Mouse (Mus musculus) spleen, adult 2 months (tissue): ENCODE measurements around the gene Rhou. TPM values are rescaled to one million over a fixed set of nuclear protein-coding genes. Genes with fewer than 3 reads are reported as not detected.
"Not testable (repeated sequence)": the region's sequence is repeated elsewhere in the genome, so short reads cannot be mapped to it uniquely, and the experiment has no call there.

Experiments
- DNase-seq, 2 experiments: peaks; one replicate each; pipeline versions ENCODE4 v3.0.0 to v3.0.0-alpha.2; 2012 to 2021; ENCODE audit warnings: low spot score in 2 of 2, low read depth in 1 of 2
- H3K27ac ChIP-seq: fragments of 200-500 bp; 2 replicates; pipeline ENCODE4 v1.5.1; 2012; ENCODE audit warnings: low read length, inconsistent platforms; ENCODE audit not compliant: insufficient read depth
- H3K27me3 ChIP-seq: fragments of 200-500 bp; 2 replicates; pipeline ENCODE4 v1.6.1; 2012; ENCODE audit warnings: mild to moderate bottlenecking, moderate library complexity, low read length, inconsistent platforms; ENCODE audit not compliant: control insufficient read depth, insufficient read depth
- H3K36me3 ChIP-seq: fragments of 200-500 bp; 2 replicates; pipeline ENCODE4 v1.6.1; 2012; ENCODE audit warnings: mild to moderate bottlenecking, low read length, inconsistent platforms; ENCODE audit not compliant: control insufficient read depth, insufficient read depth
- H3K4me1 ChIP-seq: fragments of 200-500 bp; 2 replicates; pipeline ENCODE4 v1.6.1; 2011; ENCODE audit warnings: inconsistent platforms; ENCODE audit not compliant: control insufficient read depth, insufficient read depth, insufficient read length
- H3K4me3 ChIP-seq: fragments of 200-500 bp; 2 replicates; pipeline ENCODE4 v1.5.1; 2011; ENCODE audit warnings: mild to moderate bottlenecking, inconsistent platforms; ENCODE audit not compliant: insufficient read depth, insufficient read length; ENCODE audit errors: extremely low read depth
- CTCF ChIP-seq: fragments of 200-500 bp; IDR thresholded peaks from 2 replicates; pipeline ENCODE4 v1.5.1; 2011; ENCODE audit warnings: mild to moderate bottlenecking, inconsistent platforms; ENCODE audit not compliant: insufficient read depth, insufficient read length, insufficient replicate concordance; ENCODE audit errors: extremely low read depth
- POLR2A ChIP-seq: fragments of 200-500 bp; IDR thresholded peaks from 2 replicates; pipeline ENCODE4 v1.6.1; 2011; ENCODE audit warnings: low read depth, low read length, inconsistent platforms
- WGBS: fragments of 180-500 bp; shearing (Covaris S2); methylation state at CpG from one replicate; pipeline ENCODE4 v1.1.7; 2018; 5-methylcytosine and 5-hydroxymethylcytosine counted together
- polyA plus RNA-seq: library from polyadenylated mRNA; depleted of rRNA; stranded (reverse); fragments of >200 nt; gene quantifications from 2 replicates; pipeline ENCODE4 v1.2.3, GENCODE M21; 2012; rRNA removed

Rhou gene
- polyA plus RNA-seq = 1.2 TPM in 2 replicates

DNA sequence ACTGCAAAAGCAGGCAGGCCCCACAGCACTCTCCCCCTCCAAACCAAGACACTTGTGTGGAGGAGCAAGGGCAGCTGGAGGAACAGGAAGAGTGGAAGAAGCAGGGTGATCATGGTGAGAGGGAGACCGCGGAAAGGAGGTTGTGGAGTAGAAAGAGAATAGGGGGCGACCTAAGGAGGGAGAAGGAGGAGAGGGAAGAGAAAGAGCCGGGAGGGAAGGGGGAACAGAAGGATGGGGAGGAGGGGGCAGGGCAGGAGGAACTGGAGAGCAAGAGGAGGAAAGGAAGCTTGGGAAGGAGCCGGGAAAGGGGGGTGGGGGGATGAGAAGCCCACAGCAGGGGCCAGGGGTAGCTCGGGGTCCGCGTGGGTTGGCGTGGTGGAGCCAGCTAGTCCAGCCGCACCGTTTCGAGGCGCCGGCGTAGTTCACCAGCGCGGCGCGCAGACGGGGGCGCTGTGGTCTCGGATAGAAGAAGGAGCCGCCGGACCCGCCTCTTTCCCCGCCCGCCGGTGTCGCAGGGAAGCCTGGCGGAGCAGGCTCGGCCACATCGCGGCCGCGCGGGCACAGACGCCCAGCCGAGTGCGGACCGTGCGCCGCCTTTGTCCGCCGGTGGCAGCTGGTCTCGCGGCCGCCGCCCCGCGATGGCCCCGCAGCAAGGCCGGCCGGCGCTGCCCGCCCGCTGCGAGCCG, at the start of gene Rhou:
Gene Rhou, plus strand, starts transcription at position 622 of the 686 bp plus-strand sequence.
- WGBS = under 1% methylated on average over 57 of the region's 58 CpGs
- H3K4me1 ChIP-seq = no peaks in the 10 kb centered on the region
- peak in 1 of 2 experiments; percentile 46 for DNase-seq
- peak within 1 kb of the TSS; percentile 48; the same call in 1 of the 2 replicates for H3K4me3 ChIP-seq
- H3K27me3 ChIP-seq = peaks cover 14% of the 10 kb centered on the region
- TF ChIP-seq CTCF = no peak
- no peak for TF ChIP-seq POLR2A
- no peaks in the 10 kb centered on the region for H3K36me3 ChIP-seq
- H3K27ac ChIP-seq = no peak within 1 kb of the TSS

GRCm38 (mm10) chr8:123612652-123613051, 41.1 kb upstream of the Rhou start:
- H3K4me1 ChIP-seq, H3K27ac ChIP-seq, H3K27me3 ChIP-seq, H3K36me3 ChIP-seq, H3K4me3 ChIP-seq, DNase-seq: not testable (repeated sequence)
- 83% methylated on average over 1 of the region's 5 CpGs for WGBS

- WGBS = no CpG with 5 or more reads among the region's 39 CpGs
- DNase-seq, H3K36me3 ChIP-seq, H3K27me3 ChIP-seq, H3K4me1 ChIP-seq, H3K4me3 ChIP-seq, H3K27ac ChIP-seq: not testable (repeated sequence)
Measured at GRCm38 (mm10) chr8:123623523-123623922, 30.2 kb upstream of the Rhou start.

DNA sequence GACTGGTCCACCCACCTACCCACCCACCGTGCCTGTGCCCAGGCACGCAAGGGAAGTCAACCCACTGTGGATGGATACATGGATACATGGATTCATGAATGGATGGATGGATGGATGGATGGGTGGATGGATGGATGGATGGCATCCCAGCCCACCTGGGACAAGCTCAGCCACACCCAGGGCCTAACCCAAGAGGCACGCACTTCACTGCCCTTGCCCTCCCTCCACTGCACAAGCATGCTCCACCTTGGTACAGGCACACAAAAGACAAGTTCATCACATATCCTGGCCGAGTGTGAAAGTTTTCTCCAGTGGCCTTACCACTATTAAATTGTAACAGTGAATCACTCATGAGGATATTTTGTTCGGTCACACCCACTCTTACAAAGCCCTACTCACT, 29.5 kb upstream of the Rhou start:
- TF ChIP-seq CTCF = no peak
- no peak for TF ChIP-seq POLR2A

GRCm38 (mm10) chr8:123624702-123625101, 29.0 kb upstream of the Rhou start:
- DNase-seq = no peak
- Histone ChIP-seq H3K4me3 (no peak overlapping the region), H3K4me1 (peaks cover 4% of the 10 kb centered on the region; the same call in 1 of the 2 replicates), H3K27ac (no peak overlapping the region), H3K36me3 (no peaks in the 10 kb centered on the region), H3K27me3 (peaks cover 2% of the 10 kb centered on the region; the same call in 1 of the 2 replicates)
- TF ChIP-seq CTCF (no peak), POLR2A (no peak)
- 68% methylated on average over 1 of the region's 1 CpGs for WGBS

More for the DNA sequence above, 29.5 kb upstream of the Rhou start:
- WGBS = 66% methylated on average over 5 of the region's 5 CpGs
- peaks cover 4% of the 10 kb centered on the region; the same call in 1 of the 2 replicates for H3K4me1 ChIP-seq
- H3K27me3 ChIP-seq = peaks cover 2% of the 10 kb centered on the region; the same call in 1 of the 2 replicates
- DNase-seq = no peak
- no peak overlapping the region for H3K4me3 ChIP-seq
- no peak overlapping the region for H3K27ac ChIP-seq
- H3K36me3 ChIP-seq = no peaks in the 10 kb centered on the region

GRCm38 (mm10) chr8:123625717-123626116, 28.0 kb upstream of the Rhou start:
- peaks cover 4% of the 10 kb centered on the region; the same call in 1 of the 2 replicates for H3K4me1 ChIP-seq
- no peaks in the 10 kb centered on the region for H3K36me3 ChIP-seq
- no peak overlapping the region for H3K27ac ChIP-seq
- TF ChIP-seq POLR2A = no peak
- no peak for TF ChIP-seq CTCF
- WGBS = 27% methylated on average over 2 of the region's 2 CpGs
- no peak overlapping the region for H3K4me3 ChIP-seq
- no peak for DNase-seq
- peaks cover 4% of the 10 kb centered on the region for H3K27me3 ChIP-seq

GRCm38 (mm10) chr8:123627410-123628147, 26.1 kb upstream of the Rhou start:
- Histone ChIP-seq H3K36me3 (no peaks in the 10 kb centered on the region), H3K27ac (no peak overlapping the region), H3K4me1 (peaks cover 4% of the 10 kb centered on the region; the same call in 1 of the 2 replicates), H3K4me3 (no peak overlapping the region), H3K27me3 (peaks cover 5% of the 10 kb centered on the region)
- TF ChIP-seq CTCF (no peak), POLR2A (no peak)
- WGBS = 58% methylated on average over 6 of the region's 6 CpGs
- DNase-seq = no peak
